Mouse (Mus musculus) lung, postnatal 0 days (tissue): ENCODE results near the gene Nckap5. TPM values are rescaled to one million over a fixed set of nuclear protein-coding genes. Genes with fewer than 3 reads are reported as not detected.

ENCODE experiments used
- ATAC-seq: fragments of 200-750 bp; cut with Nextera tagmentation; 2 replicates; pipeline ENCODE4 v1.8.0; 2017; ENCODE audit warnings: moderate library complexity
- DNase-seq: peaks from one replicate; pipeline ENCODE4 v3.0.0-alpha.2; 2016; ENCODE audit warnings: low spot score
- H3K27ac ChIP-seq: fragments of 300-500 bp; sonication (generic); 2 replicates; pipeline ENCODE4 v1.5.1; 2014; ENCODE audit warnings: antibody characterized with exemption, mild to moderate bottlenecking, low read length, mixed read lengths
- H3K27me3 ChIP-seq: fragments of 300-500 bp; sonication (generic); replicated peaks from 2 replicates; pipeline ENCODE4 v1.6.1; 2014; ENCODE audit warnings: low read length, mixed read lengths; ENCODE audit not compliant: insufficient read depth
- H3K36me3 ChIP-seq: fragments of 300-500 bp; sonication (generic); 2 replicates; pipeline ENCODE4 v1.6.1; 2014; ENCODE audit warnings: low read length, mixed read lengths; ENCODE audit not compliant: insufficient read depth
- H3K4me1 ChIP-seq: fragments of 300-500 bp; sonication (generic); 2 replicates; pipeline ENCODE4 v1.6.1; 2014; ENCODE audit warnings: antibody characterized with exemption, low read depth, low read length, mixed read lengths; ENCODE audit not compliant: insufficient read depth
- H3K4me2 ChIP-seq: fragments of 300-500 bp; sonication (generic); replicated peaks from 2 replicates; pipeline ENCODE4 v1.6.1; 2014; ENCODE audit warnings: low read depth, mild to moderate bottlenecking, low read length, moderate library complexity, mixed read lengths
- H3K4me3 ChIP-seq: fragments of 300-500 bp; sonication (generic); 2 replicates; pipeline ENCODE4 v1.5.1; 2014; ENCODE audit warnings: low read depth, low read length
- H3K9ac ChIP-seq: fragments of 300-500 bp; sonication (generic); replicated peaks from 2 replicates; pipeline ENCODE4 v1.6.1; 2014; ENCODE audit warnings: low read depth, mild to moderate bottlenecking
- H3K9me3 ChIP-seq: fragments of 300-500 bp; sonication (generic); 2 replicates; pipeline ENCODE4 v1.6.1; 2016; ENCODE audit warnings: low read length, mixed read lengths
- CTCF ChIP-seq: IDR thresholded peaks from 2 replicates; pipeline ENCODE4 v1.5.1; 2016; ENCODE audit warnings: antibody characterized with exemption, mild to moderate bottlenecking
- EP300 ChIP-seq: IDR thresholded peaks from 2 replicates; pipeline ENCODE4 v1.6.1; 2016; ENCODE audit warnings: antibody characterized with exemption, mild to moderate bottlenecking, control low read depth
- WGBS: fragments of 180-500 bp; shearing (Covaris S2); extraction: QIAGEN DNeasy Blood & Tissue Kit; methylation state at CpG from one replicate; pipeline ENCODE4 v1.1.7; 2014; 5-methylcytosine and 5-hydroxymethylcytosine counted together
- polyA plus RNA-seq: library from polyadenylated mRNA; unstranded; fragments of >200 nt; fragmentation: Nextera tagmentation; extraction: Ambion mirVana; gene quantifications from 2 replicates; pipeline ENCODE4 v1.2.1, GENCODE M21; 2015

Nckap5 gene
- polyA plus RNA-seq, 1 experiment from 2014 or later = 26.0 TPM

DNA sequence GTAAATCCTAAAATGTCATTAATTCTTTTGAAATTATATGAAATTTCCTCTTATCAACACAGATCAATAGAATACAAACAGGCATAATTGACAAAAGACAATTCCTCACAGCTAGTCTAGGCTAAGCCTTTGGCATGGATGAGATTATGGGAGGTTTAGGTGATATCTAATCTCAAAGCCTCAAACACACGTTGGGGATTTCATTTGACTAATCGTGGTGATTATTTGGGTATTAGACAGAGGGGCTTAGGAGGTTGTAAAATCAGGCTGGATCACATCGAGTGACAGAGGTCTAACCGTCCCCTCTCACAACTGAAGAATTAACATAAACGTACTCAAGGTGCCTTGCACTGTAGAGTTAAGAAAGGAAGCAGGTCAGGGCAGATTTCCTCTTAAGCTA is 674.8 kb downstream of the Nckap5 start:
- H3K27ac ChIP-seq = no peak overlapping the region
- H3K4me2 ChIP-seq = no peak overlapping the region
- H3K4me3 ChIP-seq = no peak overlapping the region
- 50% methylated on average over 5 of the region's 5 CpGs for WGBS
- no peaks in the 10 kb centered on the region for H3K27me3 ChIP-seq
- H3K4me1 ChIP-seq = 0 out of 2 replicates have a peak, but pooled peaks cover 5% of the 10 kb centered on the region
- no peak overlapping the region for H3K9ac ChIP-seq
- H3K9me3 ChIP-seq = no peaks in the 10 kb centered on the region
- no peak for TF ChIP-seq CTCF
- TF ChIP-seq EP300 = no peak
- ATAC-seq = no peak
- no peak for DNase-seq
- H3K36me3 ChIP-seq = no peaks in the 10 kb centered on the region

DNA sequence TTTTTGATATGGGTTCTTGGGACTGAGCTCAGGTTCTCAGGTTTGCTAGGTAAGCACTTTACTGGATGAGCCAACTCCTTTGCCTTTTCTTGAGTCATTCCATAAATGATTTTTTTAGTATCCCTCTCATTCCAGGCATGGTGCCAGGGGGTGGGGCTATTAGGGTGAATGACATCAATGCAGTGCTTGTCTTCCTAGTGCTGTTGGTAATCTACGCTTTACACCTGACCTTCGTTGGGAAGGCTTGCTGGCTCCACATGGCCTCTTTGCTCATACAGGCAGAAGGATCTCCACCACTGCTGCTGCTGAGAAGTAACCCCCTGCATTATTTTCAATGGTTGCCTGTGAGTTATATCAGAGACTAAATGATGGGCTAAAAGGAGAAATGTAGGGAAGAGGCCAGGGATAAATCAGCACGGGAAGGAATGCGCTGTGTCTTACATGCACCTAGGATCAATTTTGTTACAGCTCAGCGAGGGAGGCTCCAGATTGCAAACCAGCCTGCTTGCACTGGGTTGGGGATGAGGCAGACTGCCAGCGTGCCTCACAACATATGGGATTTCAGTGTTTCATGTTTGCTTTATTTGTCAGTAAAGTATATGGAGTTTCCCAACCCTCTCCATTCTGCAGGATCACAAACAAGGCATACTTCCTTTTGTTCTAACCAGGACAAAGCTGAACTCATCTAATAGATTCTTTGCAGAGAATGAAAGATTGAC is 676.9 kb downstream of the Nckap5 start:
- WGBS = 63% methylated on average over 6 of the region's 6 CpGs
- ATAC-seq = peak; percentile 64
- TF ChIP-seq CTCF (no peak), EP300 (no peak)

DNA sequence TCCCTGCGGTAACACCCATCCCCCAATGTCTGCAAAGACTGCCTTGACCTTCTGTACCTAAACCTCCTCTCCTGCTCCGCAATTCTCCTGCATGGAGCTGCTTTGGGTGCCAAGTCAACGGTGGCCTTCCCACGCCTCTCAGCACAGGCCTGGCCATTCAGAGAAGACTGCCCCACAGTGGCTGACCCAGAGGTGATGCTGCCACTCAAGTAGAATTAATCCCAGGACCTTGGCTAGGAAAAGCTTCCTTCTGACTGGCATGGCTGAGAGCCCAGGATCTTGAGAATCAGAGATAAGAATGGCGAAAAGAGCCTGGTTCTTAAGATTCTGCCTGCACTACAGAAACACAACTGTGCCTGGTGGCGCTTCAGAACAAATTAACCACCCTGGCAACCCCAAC is 678.4 kb downstream of the Nckap5 start:
- WGBS = 62% methylated on average over 6 of the region's 6 CpGs
- no peak overlapping the region for H3K9ac ChIP-seq
- no peaks in the 10 kb centered on the region for H3K9me3 ChIP-seq
- H3K36me3 ChIP-seq = no peaks in the 10 kb centered on the region
- ATAC-seq = peak; percentile 43
- TF ChIP-seq EP300 (no peak), CTCF (peak; percentile 32)
- no peaks in the 10 kb centered on the region for H3K27me3 ChIP-seq
- H3K4me1 ChIP-seq = 0 out of 2 replicates have a peak, but pooled peaks cover 5% of the 10 kb centered on the region
- H3K4me3 ChIP-seq = no peak overlapping the region
- peak; percentile 40 for DNase-seq
- no peak overlapping the region for H3K4me2 ChIP-seq
- H3K27ac ChIP-seq = no peak overlapping the region

More for the DNA sequence above, 676.9 kb downstream of the Nckap5 start:
- Histone ChIP-seq H3K4me2 (no peak overlapping the region), H3K9me3 (no peaks in the 10 kb centered on the region), H3K36me3 (no peaks in the 10 kb centered on the region), H3K27ac (no peak overlapping the region), H3K27me3 (no peaks in the 10 kb centered on the region), H3K4me3 (no peak overlapping the region), H3K9ac (no peak overlapping the region), H3K4me1 (0 out of 2 replicates have a peak, but pooled peaks cover 5% of the 10 kb centered on the region)
- DNase-seq = peak; percentile 51

DNA sequence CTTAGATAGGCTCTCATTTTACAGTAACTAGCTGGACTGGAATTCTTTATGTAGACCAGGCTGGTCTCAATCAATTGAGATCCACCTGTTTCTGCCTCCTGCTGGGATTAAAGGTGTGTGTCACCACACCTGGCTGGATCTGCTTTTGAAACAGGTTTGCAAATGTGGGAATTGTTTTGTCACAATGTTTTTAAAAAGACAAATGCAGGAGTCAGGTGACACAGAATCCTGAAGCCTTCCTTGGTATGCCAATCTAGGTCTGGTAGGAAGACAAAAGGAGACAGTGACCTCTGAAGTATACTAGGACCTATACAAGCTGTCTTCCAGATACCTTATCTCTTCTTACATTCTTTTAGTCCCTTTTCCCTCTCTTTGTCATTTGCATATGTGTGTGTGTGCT is 680.6 kb downstream of the Nckap5 start:
- H3K4me1 ChIP-seq = 0 out of 2 replicates have a peak, but pooled peaks cover 5% of the 10 kb centered on the region
- no peaks in the 10 kb centered on the region for H3K9me3 ChIP-seq
- no peak overlapping the region for H3K4me2 ChIP-seq
- no peak for TF ChIP-seq CTCF
- H3K9ac ChIP-seq = no peak overlapping the region
- no peak overlapping the region for H3K4me3 ChIP-seq
- no peaks in the 10 kb centered on the region for H3K36me3 ChIP-seq
- H3K27ac ChIP-seq = no peak overlapping the region
- DNase-seq = no peak
- ATAC-seq = no peak
- H3K27me3 ChIP-seq = no peaks in the 10 kb centered on the region

DNA sequence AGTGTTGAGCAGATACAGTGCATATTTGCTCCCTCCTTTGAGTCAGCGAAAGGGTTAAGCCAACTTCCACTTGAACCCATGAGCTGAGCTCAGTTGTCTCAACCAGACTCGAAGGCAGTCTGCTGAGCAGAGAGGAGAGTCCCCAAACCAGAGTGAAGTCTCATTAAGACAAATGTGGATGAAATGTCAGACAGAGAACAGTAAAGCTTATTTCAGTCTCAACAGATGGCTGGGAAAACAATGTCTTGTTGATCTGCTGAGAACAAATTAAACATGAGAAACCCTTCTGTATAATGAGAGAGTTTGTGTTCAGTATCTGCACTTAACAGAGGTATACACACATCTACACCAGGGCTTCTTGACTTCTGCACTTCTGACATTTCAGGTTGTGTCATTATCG is 694.9 kb downstream of the Nckap5 start:
- H3K4me1 ChIP-seq = no peaks in the 10 kb centered on the region
- ATAC-seq (no peak), DNase-seq (no peak)
- H3K27ac ChIP-seq = no peak overlapping the region
- H3K4me3 ChIP-seq = no peak overlapping the region
- H3K4me2 ChIP-seq = no peak overlapping the region
- no peaks in the 10 kb centered on the region for H3K9me3 ChIP-seq
- 70% methylated on average over 3 of the region's 3 CpGs for WGBS
- no peaks in the 10 kb centered on the region for H3K36me3 ChIP-seq
- H3K27me3 ChIP-seq = no peaks in the 10 kb centered on the region
- TF ChIP-seq CTCF (no peak), EP300 (no peak)
- no peak overlapping the region for H3K9ac ChIP-seq

DNA sequence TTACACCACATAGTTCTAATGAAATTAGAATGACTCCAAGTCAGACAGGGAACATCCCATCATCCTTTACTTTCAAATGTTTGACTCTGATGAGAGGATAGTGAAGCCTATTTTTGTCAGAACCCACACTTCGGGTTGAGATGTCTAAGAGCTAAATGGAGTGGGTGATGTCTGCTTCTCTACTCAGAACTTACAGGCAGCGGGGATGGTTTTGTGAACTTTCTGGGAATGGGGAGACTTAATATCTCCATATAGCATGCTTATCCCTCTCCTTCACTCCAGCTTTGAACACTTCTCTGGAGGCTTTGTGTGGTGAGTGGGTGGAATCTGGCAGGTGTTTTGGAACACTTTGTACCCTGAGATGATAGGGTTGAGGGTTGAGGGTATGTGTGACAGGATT is 698.3 kb downstream of the Nckap5 start:
- ATAC-seq (no peak), DNase-seq (no peak)
- H3K9ac ChIP-seq = no peak overlapping the region
- 96% methylated on average over 2 of the region's 2 CpGs for WGBS
- no peaks in the 10 kb centered on the region for H3K36me3 ChIP-seq
- no peaks in the 10 kb centered on the region for H3K27me3 ChIP-seq
- H3K4me2 ChIP-seq = no peak overlapping the region
- no peak overlapping the region for H3K4me3 ChIP-seq
- TF ChIP-seq CTCF (no peak), EP300 (no peak)
- no peak overlapping the region for H3K27ac ChIP-seq
- H3K4me1 ChIP-seq = no peaks in the 10 kb centered on the region
- H3K9me3 ChIP-seq = no peaks in the 10 kb centered on the region

DNA sequence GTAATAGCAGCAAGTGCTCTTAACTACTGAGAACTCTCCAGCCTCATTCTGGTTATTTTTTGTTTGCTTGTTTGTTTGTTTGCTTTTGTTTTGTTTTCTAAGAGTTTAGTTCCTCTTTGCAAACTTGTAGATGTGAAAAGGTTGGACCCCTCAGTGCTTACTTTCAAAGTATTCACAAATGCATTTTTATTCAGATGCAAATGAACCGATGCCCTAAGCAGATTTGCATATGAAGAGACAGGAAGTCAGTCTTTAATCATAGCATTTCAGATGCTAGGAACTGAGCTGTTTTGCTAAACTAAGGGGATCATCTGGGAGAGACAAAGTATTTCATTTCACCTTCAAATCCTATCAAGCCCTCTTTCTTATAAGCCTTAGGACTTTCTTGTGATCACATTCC is 701.5 kb downstream of the Nckap5 start:
- no peaks in the 10 kb centered on the region for H3K27me3 ChIP-seq
- no peak for ATAC-seq
- WGBS = 63% methylated on average over 1 of the region's 1 CpGs

More for the DNA sequence above, 701.5 kb downstream of the Nckap5 start:
- Histone ChIP-seq H3K36me3 (no peaks in the 10 kb centered on the region), H3K9me3 (no peaks in the 10 kb centered on the region), H3K4me3 (no peak overlapping the region), H3K9ac (no peak overlapping the region), H3K4me2 (no peak overlapping the region), H3K27ac (no peak overlapping the region), H3K4me1 (no peaks in the 10 kb centered on the region)
- TF ChIP-seq CTCF (no peak), EP300 (no peak)
- no peak for DNase-seq
